Mouse (Mus musculus) forebrain, embryonic 15.5 days (tissue): ENCODE data around the gene Emp3. TPM values are rescaled to one million over a fixed set of nuclear protein-coding genes. Genes with fewer than 3 reads are reported as not detected.
"Not testable (repeated sequence)": the region's sequence is repeated elsewhere in the genome, so short reads cannot be mapped to it uniquely, and the experiment has no call there.

ENCODE experiments used
- ATAC-seq: fragments of 200-750 bp; cut with Nextera tagmentation; replicated peaks from 2 replicates; pipeline ENCODE4 v1.8.0; 2017; ENCODE audit warnings: mild to moderate bottlenecking, moderate TSS enrichment, moderate library complexity
- H3K27ac ChIP-seq: fragments of 300-500 bp; sonication (generic); replicated peaks from 2 replicates; pipeline ENCODE4 v1.5.1; 2015; ENCODE audit warnings: mild to moderate bottlenecking, inconsistent platforms
- H3K27me3 ChIP-seq: fragments of 300-500 bp; sonication (generic); 2 replicates; pipeline ENCODE4 v1.6.1; 2015; ENCODE audit warnings: inconsistent platforms
- H3K36me3 ChIP-seq: fragments of 300-500 bp; sonication (generic); 2 replicates; pipeline ENCODE4 v1.6.1; 2015; ENCODE audit warnings: mild to moderate bottlenecking, inconsistent platforms
- H3K4me1 ChIP-seq: fragments of 300-500 bp; sonication (generic); 2 replicates; pipeline ENCODE4 v1.6.1; 2015; ENCODE audit warnings: inconsistent platforms
- H3K4me2 ChIP-seq: fragments of 300-500 bp; sonication (generic); replicated peaks from 2 replicates; pipeline ENCODE4 v1.6.1; 2015; ENCODE audit warnings: mild to moderate bottlenecking, inconsistent platforms
- H3K4me3 ChIP-seq: fragments of 300-500 bp; sonication (generic); 2 replicates; pipeline ENCODE4 v1.5.1; 2015; ENCODE audit warnings: mild to moderate bottlenecking, inconsistent platforms
- H3K9ac ChIP-seq: fragments of 300-500 bp; sonication (generic); replicated peaks from 2 replicates; pipeline ENCODE4 v1.6.1; 2015; ENCODE audit warnings: mild to moderate bottlenecking, inconsistent platforms
- H3K9me3 ChIP-seq: fragments of 300-500 bp; sonication (generic); 2 replicates; pipeline ENCODE4 v1.6.1; 2016; ENCODE audit warnings: inconsistent platforms
- whole genome bisulfite sequencing: fragments of 180-500 bp; shearing (Covaris S2); methylation state at CpG from one replicate; pipeline ENCODE4 v1.1.7; 2015; ENCODE audit warnings: mixed read lengths; 5-methylcytosine and 5-hydroxymethylcytosine counted together
- polyA plus RNA-seq: library from polyadenylated mRNA; unstranded; fragments of >200 nt; fragmentation: Nextera tagmentation; extraction: Ambion mirVana; gene quantifications from 2 replicates; pipeline ENCODE4 v1.2.1, GENCODE M21; 2015

The Emp3 gene
- polyA plus RNA-seq, 1 experiment from 2014 or later = 17.2 TPM

DNA sequence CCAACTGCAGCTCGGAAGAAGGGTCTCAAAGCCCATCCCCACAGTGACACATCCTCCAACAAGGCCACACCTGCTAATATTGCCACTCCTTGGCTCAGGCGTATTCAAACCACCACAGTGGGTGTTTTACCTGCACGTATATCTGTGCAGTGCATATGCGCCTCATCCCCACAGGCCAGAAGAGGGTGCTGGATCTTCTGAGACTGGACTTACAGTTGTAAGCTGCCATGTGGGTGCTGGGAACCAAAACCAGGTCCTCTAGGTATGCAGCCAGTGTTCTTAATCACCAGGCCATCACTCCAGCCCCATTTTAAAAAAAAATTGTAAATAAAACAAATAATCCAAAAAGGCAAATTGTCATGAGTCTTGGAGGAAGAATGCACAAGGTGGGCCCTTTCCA is 40.7 kb downstream of the Emp3 start:
- no peaks in the 10 kb centered on the region for H3K9me3 ChIP-seq
- H3K27me3 ChIP-seq = no peaks in the 10 kb centered on the region
- H3K4me1 ChIP-seq = 0 out of 2 replicates have a peak, but pooled peaks cover 1% of the 10 kb centered on the region
- H3K9ac ChIP-seq = no peak overlapping the region
- ATAC-seq = no peak
- H3K4me3 ChIP-seq = no peak overlapping the region
- 98% methylated on average over 4 of the region's 4 CpGs for WGBS
- H3K4me2 ChIP-seq = no peak overlapping the region
- no peak overlapping the region for H3K27ac ChIP-seq
- H3K36me3 ChIP-seq = peaks cover 90% of the 10 kb centered on the region

DNA sequence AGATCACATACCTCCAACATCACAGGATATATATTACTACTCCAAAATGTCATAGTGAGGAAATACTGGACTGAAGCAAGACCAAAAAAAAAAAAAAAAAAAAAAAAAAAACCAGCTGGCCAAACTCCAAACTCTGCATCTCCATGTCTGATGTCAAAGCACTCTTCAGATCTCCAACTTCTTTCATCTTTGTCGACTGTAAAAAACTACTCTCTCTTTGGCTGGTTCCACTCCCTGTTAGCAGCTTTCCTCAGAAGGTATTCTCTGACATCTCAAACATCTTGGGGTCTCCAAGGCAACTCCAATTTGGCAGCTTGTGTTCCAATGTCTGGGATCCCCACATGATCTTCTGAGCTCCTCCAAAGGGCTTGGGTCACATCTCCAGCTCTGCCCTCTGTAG is 42.9 kb downstream of the Emp3 start, which contains the start of gene Grin2d:
Gene Grin2d (minus strand): TSS at position 101 of the 400 bp plus-strand sequence.
- not testable (repeated sequence) for H3K4me3 ChIP-seq, H3K9ac ChIP-seq, H3K4me2 ChIP-seq, ATAC-seq, H3K27me3 ChIP-seq, H3K27ac ChIP-seq, H3K9me3 ChIP-seq
- Histone ChIP-seq H3K36me3 (peaks cover 72% of the 10 kb centered on the region), H3K4me1 (peaks cover 20% of the 10 kb centered on the region)
- WGBS = 97% methylated on average over 1 of the region's 1 CpGs

DNA sequence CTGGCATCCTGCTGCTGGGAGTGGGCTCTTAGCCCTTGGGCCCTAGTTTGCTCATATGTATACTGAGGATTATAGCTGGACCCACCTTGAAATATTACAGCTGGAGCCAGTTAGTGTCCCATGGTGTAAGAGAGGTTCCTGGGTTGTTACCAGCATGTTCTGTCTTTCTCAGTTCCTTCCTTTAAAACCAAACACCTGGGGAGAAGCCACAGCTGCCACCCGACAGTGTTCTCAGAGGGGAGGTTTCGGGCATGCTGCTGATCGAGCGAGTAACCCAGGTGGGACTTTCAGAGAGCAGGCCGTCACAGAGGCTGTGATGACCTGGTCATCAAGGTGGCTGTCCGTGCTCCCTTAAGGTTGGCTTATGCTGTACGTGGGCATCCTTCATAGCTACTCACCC is 44.3 kb downstream of the Emp3 start:
- H3K27ac ChIP-seq = no peak overlapping the region
- no peak overlapping the region for H3K9ac ChIP-seq
- WGBS = 96% methylated on average over 7 of the region's 7 CpGs
- no peak overlapping the region for H3K4me3 ChIP-seq
- no peaks in the 10 kb centered on the region for H3K9me3 ChIP-seq
- ATAC-seq = no peak
- peaks cover 58% of the 10 kb centered on the region for H3K36me3 ChIP-seq
- no peaks in the 10 kb centered on the region for H3K27me3 ChIP-seq
- H3K4me1 ChIP-seq = peaks cover 20% of the 10 kb centered on the region
- no peak overlapping the region for H3K4me2 ChIP-seq

GRCm38 (mm10) chr7:45873061-45873947 is 47.9 kb downstream of the Emp3 start:
- Histone ChIP-seq H3K4me1 (peaks cover 40% of the 10 kb centered on the region), H3K9ac (peak overlapping the region; percentile 88), H3K27me3 (peaks cover 12% of the 10 kb centered on the region; the same call in 1 of the 2 replicates), H3K4me2 (peak overlapping the region; percentile 74), H3K4me3 (peak overlapping the region; percentile 77), H3K36me3 (peaks cover 27% of the 10 kb centered on the region), H3K27ac (peak overlapping the region; percentile 81), H3K9me3 (no peaks in the 10 kb centered on the region)
- 3% methylated on average over 27 of the region's 28 CpGs for WGBS
- peak; percentile 53 for ATAC-seq

DNA sequence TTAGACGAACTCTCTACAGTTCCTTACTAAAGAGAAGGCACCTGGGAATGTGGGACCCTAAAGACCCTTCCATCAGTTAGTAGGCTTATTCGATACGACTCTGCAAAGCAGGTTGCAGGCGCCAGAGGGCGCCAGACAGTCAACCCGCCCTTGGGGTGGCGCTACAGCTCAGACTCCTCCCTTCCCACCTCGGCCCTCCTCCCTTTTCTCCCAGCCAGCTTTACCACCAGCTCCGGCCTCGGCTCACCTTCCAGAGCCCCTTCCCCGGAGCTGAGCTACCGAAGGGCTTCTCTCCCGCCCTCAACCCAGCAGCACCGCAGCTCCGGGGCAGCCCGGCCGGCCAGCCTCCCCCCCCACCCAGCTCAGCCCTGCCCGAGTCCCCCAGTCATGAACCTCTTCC is 48.6 kb downstream of the Emp3 start, which contains the start of gene Kdelr1:
Gene Kdelr1 (plus strand): TSS at position 149 of the 400 bp plus-strand sequence.
- H3K4me1 ChIP-seq = peaks cover 47% of the 10 kb centered on the region

GRCm38 (mm10) chr7:45870282-45871058 is 50.7 kb downstream of the Emp3 start:
- H3K4me2 ChIP-seq = peak overlapping the region; percentile 58
- H3K9me3 ChIP-seq = no peaks in the 10 kb centered on the region
- no peak for ATAC-seq
- peaks cover 53% of the 10 kb centered on the region for H3K4me1 ChIP-seq
- 2% methylated on average over 30 of the region's 30 CpGs for WGBS
- peaks cover 1% of the 10 kb centered on the region; the same call in 1 of the 2 replicates for H3K36me3 ChIP-seq
- H3K4me3 ChIP-seq = peak overlapping the region; percentile 38
- no peak overlapping the region for H3K27ac ChIP-seq
- peaks cover 12% of the 10 kb centered on the region; the same call in 1 of the 2 replicates for H3K27me3 ChIP-seq
- H3K9ac ChIP-seq = peak overlapping the region; percentile 49

More for the DNA sequence above, 48.6 kb downstream of the Emp3 start, which contains the start of gene Kdelr1:
- Histone ChIP-seq H3K36me3 (peaks cover 23% of the 10 kb centered on the region), H3K9ac (peak within 1 kb of the TSS; percentile 88), H3K27me3 (peaks cover 12% of the 10 kb centered on the region; the same call in 1 of the 2 replicates), H3K9me3 (no peaks in the 10 kb centered on the region), H3K27ac (peak within 1 kb of the TSS; percentile 81), H3K4me2 (peak within 1 kb of the TSS; percentile 74), H3K4me3 (peak within 1 kb of the TSS; percentile 77)
- 1% methylated on average over 18 of the region's 18 CpGs for WGBS
- peak; percentile 72 for ATAC-seq

DNA sequence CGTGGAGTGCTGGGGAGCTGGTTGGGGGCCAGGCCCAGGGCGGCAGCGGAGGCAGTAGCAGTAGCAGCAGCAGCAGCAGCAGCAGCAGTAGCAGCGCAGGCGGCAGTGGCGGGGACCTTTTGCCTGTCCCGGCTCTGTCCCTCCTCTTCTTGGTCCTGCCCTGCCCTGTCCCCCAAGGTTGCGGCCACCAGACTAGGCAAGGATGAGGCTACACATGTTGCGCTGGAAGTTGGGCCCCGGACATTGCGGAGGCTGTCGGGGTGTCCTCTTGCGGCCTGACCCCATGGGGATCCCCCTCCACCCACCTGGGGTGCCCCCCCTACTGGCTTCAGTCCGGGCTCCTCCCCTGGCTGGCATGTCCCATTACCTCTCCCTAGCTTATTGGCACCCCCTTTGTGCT is 51.4 kb downstream of the Emp3 start:
- Histone ChIP-seq H3K36me3 (no peaks in the 10 kb centered on the region), H3K27me3 (peaks cover 12% of the 10 kb centered on the region; the same call in 1 of the 2 replicates), H3K9me3 (no peaks in the 10 kb centered on the region), H3K9ac (0 out of 2 replicates have a peak overlapping the region, but pooled peaks have one; percentile 49), H3K4me1 (peaks cover 48% of the 10 kb centered on the region), H3K4me2 (peak overlapping the region; percentile 58), H3K4me3 (peak overlapping the region; percentile 38), H3K27ac (no peak overlapping the region; the same call in 1 of the 2 replicates)
- 7% methylated on average over 13 of the region's 14 CpGs for WGBS
- ATAC-seq = no peak

DNA sequence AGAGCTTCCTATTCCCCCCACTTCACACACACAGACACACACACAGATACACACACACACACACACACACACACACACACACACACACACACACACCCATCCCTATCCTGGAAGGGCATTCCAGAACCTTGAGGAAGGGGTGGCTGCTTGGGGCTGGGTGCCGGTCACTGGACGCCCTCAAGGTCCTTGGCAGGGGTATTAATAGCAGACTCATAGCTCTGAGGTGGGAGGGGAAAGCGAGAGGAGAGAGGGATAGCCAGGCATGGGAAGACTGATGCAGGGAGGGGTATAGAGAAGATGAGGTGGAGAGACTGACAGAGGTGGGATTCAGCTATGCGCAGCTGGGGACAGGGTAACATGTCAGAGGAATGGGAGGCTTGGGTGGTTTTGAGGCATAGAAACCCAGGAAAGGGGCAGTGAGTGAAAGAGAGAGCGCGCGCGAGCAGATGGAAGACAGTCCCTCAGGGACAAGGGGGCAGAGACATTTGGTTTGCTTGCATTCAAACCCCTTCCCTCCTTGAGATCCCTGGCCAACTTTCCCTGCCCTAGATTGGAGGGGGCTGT is 52.0 kb downstream of the Emp3 start:
- peak overlapping the region; percentile 38 for H3K4me3 ChIP-seq
- no peak overlapping the region; the same call in 1 of the 2 replicates for H3K27ac ChIP-seq
- peaks cover 12% of the 10 kb centered on the region; the same call in 1 of the 2 replicates for H3K27me3 ChIP-seq
- no peaks in the 10 kb centered on the region for H3K36me3 ChIP-seq
- no peak for ATAC-seq
- H3K9me3 ChIP-seq = no peaks in the 10 kb centered on the region
- H3K9ac ChIP-seq = 0 out of 2 replicates have a peak overlapping the region, but pooled peaks have one; percentile 17
- peak overlapping the region; percentile 58 for H3K4me2 ChIP-seq
- 20% methylated on average over 8 of the region's 8 CpGs for WGBS
- H3K4me1 ChIP-seq = peaks cover 42% of the 10 kb centered on the region

Other genes starting within 250 kb of the Emp3 start
- gene Ntn5, start 237.4 kb downstream of the Emp3 start, polyA plus RNA-seq = 0.29 and 0.45 TPM in 2 replicates
- gene Sec1, start 227.0 kb downstream of the Emp3 start, polyA plus RNA-seq = 0.14 TPM in 1 of 2 replicates, not detected in the other
- 39.0 and 39.8 TPM in 2 replicates for gene Car11, start 221.6 kb downstream of the Emp3 start, polyA plus RNA-seq
- gene Dbp, start 216.3 kb downstream of the Emp3 start, polyA plus RNA-seq = 3.6 and 4.1 TPM in 2 replicates
- 633 and 683 TPM in 2 replicates for gene Rpl18, start 205.9 kb downstream of the Emp3 start, polyA plus RNA-seq
- gene Sphk2, start 203.4 kb downstream of the Emp3 start, polyA plus RNA-seq = 29.0 and 30.2 TPM in 2 replicates
- gene Fam83e, start 200.2 kb downstream of the Emp3 start, polyA plus RNA-seq = 0.37 and 1.0 TPM in 2 replicates
- gene Spaca4, start 195.6 kb downstream of the Emp3 start, polyA plus RNA-seq = not detected in 2 replicates
- gene Lmtk3, start 137.7 kb downstream of the Emp3 start, polyA plus RNA-seq = 21.7 and 22.9 TPM in 2 replicates
- gene Sult2b1, start 136.7 kb downstream of the Emp3 start, polyA plus RNA-seq = 6.0 and 7.6 TPM in 2 replicates
- 376 and 383 TPM in 2 replicates for gene Cyth2, start 106.8 kb downstream of the Emp3 start, polyA plus RNA-seq
- gene Kcnj14, start 96.6 kb downstream of the Emp3 start, polyA plus RNA-seq = 0.55 and 0.98 TPM in 2 replicates
- 46.8 and 46.9 TPM in 2 replicates for gene Grwd1, start 90.5 kb downstream of the Emp3 start, polyA plus RNA-seq
- gene Kdelr1, start 48.6 kb downstream of the Emp3 start, polyA plus RNA-seq = 33.3 and 38.3 TPM in 2 replicates
- 0.84 and 0.92 TPM in 2 replicates for gene Grin2d, start 43.0 kb downstream of the Emp3 start, polyA plus RNA-seq
- gene Syngr4, start 24.7 kb downstream of the Emp3 start, polyA plus RNA-seq = 0.33 TPM in 1 of 2 replicates, not detected in the other
- 4.8 and 5.7 TPM in 2 replicates for gene Tmem143, start 24.5 kb downstream of the Emp3 start, polyA plus RNA-seq
- gene Ccdc114, start 2.7 kb upstream of the Emp3 start, polyA plus RNA-seq = 2.5 and 4.9 TPM in 2 replicates
- 0.27 TPM in 2 replicates for gene Abcc6, start 108.9 kb upstream of the Emp3 start, polyA plus RNA-seq
- gene Nomo1, start 112.3 kb upstream of the Emp3 start, polyA plus RNA-seq = 42.2 and 42.4 TPM in 2 replicates
- 4.8 and 5.2 TPM in 2 replicates for gene Kcnj11, start 179.4 kb upstream of the Emp3 start, polyA plus RNA-seq